Mouse (Mus musculus) limb, embryonic 13.5 days (tissue): ENCODE data around the gene Cutal. TPM values are rescaled to one million over a fixed set of nuclear protein-coding genes. Genes with fewer than 3 reads are reported as not detected.

ENCODE experiments used
- ATAC-seq: fragments of 200-750 bp; cut with Nextera tagmentation; 2 replicates; pipeline ENCODE4 v1.8.0; 2017; ENCODE audit warnings: low read depth, moderate number of reproducible peaks, moderate TSS enrichment; ENCODE audit not compliant: low FRiP score
- H3K27ac ChIP-seq: fragments of 300-500 bp; sonication (generic); 2 replicates; pipeline ENCODE4 v1.5.1; 2015; ENCODE audit warnings: inconsistent platforms, mild to moderate bottlenecking, moderate library complexity
- H3K27me3 ChIP-seq: fragments of 300-500 bp; sonication (generic); 2 replicates; pipeline ENCODE4 v1.6.1; 2015; ENCODE audit warnings: mild to moderate bottlenecking, inconsistent platforms
- H3K36me3 ChIP-seq: fragments of 300-500 bp; sonication (generic); 2 replicates; pipeline ENCODE4 v1.6.1; 2015; ENCODE audit warnings: inconsistent platforms, mild to moderate bottlenecking, moderate library complexity
- H3K4me1 ChIP-seq: fragments of 300-500 bp; sonication (generic); 2 replicates; pipeline ENCODE4 v1.6.1; 2015; ENCODE audit warnings: inconsistent platforms
- H3K4me2 ChIP-seq: fragments of 300-500 bp; sonication (generic); replicated peaks from 2 replicates; pipeline ENCODE4 v1.6.1; 2015; ENCODE audit warnings: inconsistent platforms, mild to moderate bottlenecking, moderate library complexity
- H3K4me3 ChIP-seq: fragments of 300-500 bp; sonication (generic); 2 replicates; pipeline ENCODE4 v1.5.1; 2015; ENCODE audit warnings: moderate library complexity, mild to moderate bottlenecking, inconsistent platforms
- H3K9ac ChIP-seq: fragments of 300-500 bp; sonication (generic); 2 replicates; pipeline ENCODE4 v1.6.1; 2015; ENCODE audit warnings: mild to moderate bottlenecking, inconsistent platforms
- H3K9me3 ChIP-seq: fragments of 300-500 bp; sonication (generic); 2 replicates; pipeline ENCODE4 v1.6.1; 2016; ENCODE audit warnings: inconsistent platforms
- WGBS: fragments of 180-500 bp; shearing (Covaris S2); methylation state at CpG from one replicate; pipeline ENCODE4 v1.1.7; 2015; 5-methylcytosine and 5-hydroxymethylcytosine counted together
- polyA plus RNA-seq: library from polyadenylated mRNA; unstranded; fragments of >200 nt; fragmentation: Nextera tagmentation; extraction: Ambion mirVana; gene quantifications from 2 replicates; pipeline ENCODE4 v1.2.1, GENCODE M21; 2015

Cutal gene
- polyA plus RNA-seq, 1 experiment from 2014 or later = 0.09 TPM

GRCm38 (mm10) chr2:34895503-34896113 is 21.4 kb downstream of the Cutal start:
- no peaks in the 10 kb centered on the region for H3K4me1 ChIP-seq
- no peaks in the 10 kb centered on the region for H3K9me3 ChIP-seq
- no peak overlapping the region for H3K27ac ChIP-seq
- H3K4me3 ChIP-seq = no peak overlapping the region
- H3K9ac ChIP-seq = no peak overlapping the region
- WGBS = 83% methylated on average over 19 of the region's 19 CpGs
- no peaks in the 10 kb centered on the region for H3K36me3 ChIP-seq
- no peak overlapping the region for H3K4me2 ChIP-seq
- no peak for ATAC-seq
- H3K27me3 ChIP-seq = peaks cover 12% of the 10 kb centered on the region; the same call in 1 of the 2 replicates

- Histone ChIP-seq H3K27me3 (peaks cover 12% of the 10 kb centered on the region; the same call in 1 of the 2 replicates), H3K9ac (no peak overlapping the region), H3K9me3 (no peaks in the 10 kb centered on the region), H3K36me3 (no peaks in the 10 kb centered on the region), H3K27ac (no peak overlapping the region), H3K4me1 (no peaks in the 10 kb centered on the region), H3K4me2 (no peak overlapping the region), H3K4me3 (no peak overlapping the region)
- WGBS = 68% methylated on average over 17 of the region's 17 CpGs
- no peak for ATAC-seq
Measured at GRCm38 (mm10) chr2:34896821-34897460, 22.7 kb downstream of the Cutal start.

- no peak for ATAC-seq
- Histone ChIP-seq H3K36me3 (no peaks in the 10 kb centered on the region), H3K4me2 (no peak overlapping the region), H3K9me3 (no peaks in the 10 kb centered on the region), H3K27ac (no peak overlapping the region), H3K27me3 (peaks cover 12% of the 10 kb centered on the region; the same call in 1 of the 2 replicates), H3K4me1 (no peaks in the 10 kb centered on the region), H3K9ac (no peak overlapping the region), H3K4me3 (no peak overlapping the region)
- WGBS = 21% methylated on average over 10 of the region's 10 CpGs
Measured at GRCm38 (mm10) chr2:34897820-34898219, 23.6 kb downstream of the Cutal start.

GRCm38 (mm10) chr2:34899682-34900081 is 25.5 kb downstream of the Cutal start:
- WGBS = 76% methylated on average over 11 of the region's 11 CpGs
- no peak for ATAC-seq
- Histone ChIP-seq H3K9ac (no peak overlapping the region), H3K36me3 (no peaks in the 10 kb centered on the region), H3K9me3 (no peaks in the 10 kb centered on the region), H3K27me3 (peaks cover 12% of the 10 kb centered on the region; the same call in 1 of the 2 replicates), H3K4me1 (peaks cover 6% of the 10 kb centered on the region; the same call in 1 of the 2 replicates), H3K4me3 (no peak overlapping the region), H3K4me2 (no peak overlapping the region), H3K27ac (no peak overlapping the region)

GRCm38 (mm10) chr2:34900412-34900811 is 26.2 kb downstream of the Cutal start:
- H3K27me3 ChIP-seq = peaks cover 12% of the 10 kb centered on the region; the same call in 1 of the 2 replicates
- H3K4me2 ChIP-seq = no peak overlapping the region
- H3K4me3 ChIP-seq = no peak overlapping the region
- no peak overlapping the region for H3K27ac ChIP-seq
- peaks cover 8% of the 10 kb centered on the region; the same call in 1 of the 2 replicates for H3K4me1 ChIP-seq
- WGBS = 81% methylated on average over 1 of the region's 1 CpGs
- no peak for ATAC-seq
- no peaks in the 10 kb centered on the region for H3K9me3 ChIP-seq
- H3K36me3 ChIP-seq = no peaks in the 10 kb centered on the region
- H3K9ac ChIP-seq = no peak overlapping the region

- no peak for ATAC-seq
- WGBS = 73% methylated on average over 4 of the region's 4 CpGs
- no peak overlapping the region for H3K4me2 ChIP-seq
Measured at GRCm38 (mm10) chr2:34901726-34902125, 27.5 kb downstream of the Cutal start.

GRCm38 (mm10) chr2:34902731-34903130 is 28.5 kb downstream of the Cutal start:
- Histone ChIP-seq H3K27ac (no peak overlapping the region), H3K9ac (no peak overlapping the region), H3K9me3 (no peaks in the 10 kb centered on the region), H3K27me3 (peaks cover 20% of the 10 kb centered on the region), H3K4me2 (no peak overlapping the region), H3K4me1 (peaks cover 10% of the 10 kb centered on the region; the same call in 1 of the 2 replicates), H3K36me3 (no peaks in the 10 kb centered on the region), H3K4me3 (no peak overlapping the region)
- WGBS = 79% methylated on average over 6 of the region's 6 CpGs
- no peak for ATAC-seq

More at GRCm38 (mm10) chr2:34901726-34902125, 27.5 kb downstream of the Cutal start:
- Histone ChIP-seq H3K4me1 (peaks cover 10% of the 10 kb centered on the region; the same call in 1 of the 2 replicates), H3K27ac (no peak overlapping the region), H3K9me3 (no peaks in the 10 kb centered on the region), H3K9ac (no peak overlapping the region), H3K36me3 (no peaks in the 10 kb centered on the region), H3K4me3 (no peak overlapping the region), H3K27me3 (peaks cover 17% of the 10 kb centered on the region)

GRCm38 (mm10) chr2:34903191-34903590 is 29.0 kb downstream of the Cutal start:
- WGBS = 88% methylated on average over 7 of the region's 7 CpGs
- no peaks in the 10 kb centered on the region for H3K9me3 ChIP-seq
- peaks cover 24% of the 10 kb centered on the region for H3K27me3 ChIP-seq
- H3K4me1 ChIP-seq = peaks cover 10% of the 10 kb centered on the region; the same call in 1 of the 2 replicates
- H3K4me2 ChIP-seq = no peak overlapping the region
- no peaks in the 10 kb centered on the region for H3K36me3 ChIP-seq
- no peak overlapping the region for H3K9ac ChIP-seq
- no peak for ATAC-seq
- no peak overlapping the region for H3K27ac ChIP-seq
- H3K4me3 ChIP-seq = no peak overlapping the region

- no peak for ATAC-seq
- H3K36me3 ChIP-seq = no peaks in the 10 kb centered on the region
- H3K4me3 ChIP-seq = no peak overlapping the region
- 76% methylated on average over 4 of the region's 4 CpGs for WGBS
- H3K9me3 ChIP-seq = no peaks in the 10 kb centered on the region
- peaks cover 10% of the 10 kb centered on the region; the same call in 1 of the 2 replicates for H3K4me1 ChIP-seq
- no peak overlapping the region for H3K4me2 ChIP-seq
- H3K9ac ChIP-seq = no peak overlapping the region
- peaks cover 26% of the 10 kb centered on the region for H3K27me3 ChIP-seq
- H3K27ac ChIP-seq = no peak overlapping the region
Measured at GRCm38 (mm10) chr2:34903652-34904405, 29.6 kb downstream of the Cutal start.

- Histone ChIP-seq H3K27me3 (peaks cover 30% of the 10 kb centered on the region), H3K9me3 (no peaks in the 10 kb centered on the region), H3K27ac (no peak overlapping the region), H3K4me3 (peak overlapping the region; percentile 38), H3K4me1 (peaks cover 10% of the 10 kb centered on the region; the same call in 1 of the 2 replicates), H3K9ac (no peak overlapping the region; the same call in 1 of the 2 replicates), H3K36me3 (no peaks in the 10 kb centered on the region), H3K4me2 (peak overlapping the region; percentile 68)
- peak; percentile 97 for ATAC-seq
- WGBS = under 1% methylated on average over 34 of the region's 34 CpGs
Measured at GRCm38 (mm10) chr2:34904849-34905542, 30.8 kb downstream of the Cutal start.

- Histone ChIP-seq H3K27ac (no peak overlapping the region), H3K4me2 (no peak overlapping the region), H3K9ac (no peak overlapping the region), H3K9me3 (no peaks in the 10 kb centered on the region), H3K4me3 (no peak overlapping the region), H3K36me3 (no peaks in the 10 kb centered on the region), H3K27me3 (peaks cover 44% of the 10 kb centered on the region), H3K4me1 (peaks cover 10% of the 10 kb centered on the region; the same call in 1 of the 2 replicates)
- ATAC-seq = no peak
- 56% methylated on average over 6 of the region's 6 CpGs for WGBS
Measured at GRCm38 (mm10) chr2:34906426-34906825, 32.2 kb downstream of the Cutal start.
